Mouse (Mus musculus): ENCODE results near the gene Abhd16b. TPM values are rescaled to one million over a fixed set of nuclear protein-coding genes. Genes with fewer than 3 reads are reported as not detected.

The Abhd16b gene
- 0.06 TPM for polyA plus RNA-seq (2012; fragmentation: generic; extraction: Trizol)

DNA sequence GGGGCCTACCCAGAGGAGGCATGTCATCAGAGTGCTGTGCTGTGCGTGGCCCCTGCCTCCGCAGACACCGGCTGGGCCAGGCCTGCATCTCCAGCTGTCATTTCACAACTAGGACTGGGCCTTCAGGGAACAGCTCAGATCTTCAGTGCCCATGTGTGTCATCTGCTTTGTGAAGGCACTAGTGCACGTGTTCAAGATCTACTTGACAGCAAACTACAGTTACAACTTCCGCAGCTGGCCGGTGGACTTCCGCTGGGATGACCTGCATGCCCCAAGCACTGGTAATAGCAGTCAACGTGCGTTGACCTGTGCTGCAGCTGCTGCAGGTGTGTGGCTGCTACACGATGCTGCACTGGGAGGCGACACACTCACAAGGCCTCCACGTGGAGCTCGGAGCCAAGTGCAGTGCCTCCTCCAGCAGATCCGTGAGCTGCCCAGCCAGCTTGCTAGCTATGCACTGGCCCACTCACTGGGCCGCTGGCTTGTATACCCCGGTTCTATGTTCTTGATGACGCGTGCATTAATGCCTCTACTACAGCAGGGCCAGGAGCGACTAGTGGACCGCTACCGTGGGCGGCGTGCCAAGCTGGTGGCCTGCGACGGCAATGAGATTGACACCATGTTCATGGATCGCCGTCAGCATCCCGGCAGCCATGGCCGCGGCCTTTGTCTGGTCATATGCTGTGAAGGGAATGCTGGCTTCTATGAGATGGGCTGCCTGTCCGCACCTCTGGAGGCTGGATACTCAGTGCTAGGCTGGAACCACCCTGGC lies at the start of gene Abhd16b:
Abhd16b (plus strand) TSS at position 51 of the 772 bp plus-strand sequence.
- no peak within 1 kb of the TSS for H3K4me3 ChIP-seq
- no peak within 1 kb of the TSS for H3ac ChIP-seq (ENCODE audit: control insufficient read depth, insufficient read length)
- no peak for TF ChIP-seq TCF3 (IDR thresholded peaks at IDR 0.05; ENCODE audit: insufficient read length, low read depth)
- TF ChIP-seq E2F4 (IDR thresholded peaks at IDR 0.05; ENCODE audit: insufficient read depth): no peak
- TF ChIP-seq USF1 (IDR thresholded peaks at IDR 0.05; ENCODE audit: low read depth): no peak
- no peak for TF ChIP-seq REST (IDR thresholded peaks at IDR 0.05; ENCODE audit: insufficient read depth, insufficient read length)
- H3K4me2 ChIP-seq (ENCODE audit: low read depth): no peak within 1 kb of the TSS
- peaks cover 11% of the 10 kb centered on the region for H3K79me2 ChIP-seq (ENCODE audit: control insufficient read depth, insufficient read depth)
- no peaks in the 10 kb centered on the region for H3K27me3 ChIP-seq (ENCODE audit: control insufficient read depth, insufficient read depth, insufficient read length)
- H3K36me3 ChIP-seq (ENCODE audit: control insufficient read depth, insufficient read depth): no peaks in the 10 kb centered on the region

DNA sequence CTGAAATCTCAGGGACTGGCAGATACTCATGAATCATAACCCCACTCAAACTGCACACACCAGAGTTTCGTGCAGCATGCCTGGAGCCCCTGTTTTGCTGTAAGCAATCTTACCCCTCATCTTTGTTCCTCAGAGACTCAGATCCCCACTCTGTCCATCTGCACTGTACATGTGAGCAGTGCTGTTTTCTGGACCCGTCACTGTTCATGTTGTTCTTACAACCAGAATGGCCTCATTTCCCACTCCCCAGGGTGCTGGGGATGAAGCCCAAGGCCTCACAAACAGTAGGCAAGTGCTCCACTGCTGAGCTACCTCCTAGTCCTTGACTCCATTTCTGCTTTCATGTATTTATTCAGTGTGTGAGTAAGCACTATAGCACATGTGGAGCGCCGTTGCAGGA lies 40.8 kb upstream of the Abhd16b start:
- H3K27me3 ChIP-seq (ENCODE audit: control insufficient read depth, insufficient read depth, insufficient read length): peaks cover 9% of the 10 kb centered on the region
- no peaks in the 10 kb centered on the region for H3K36me3 ChIP-seq (ENCODE audit: control insufficient read depth, insufficient read depth)
- TF ChIP-seq POLR2A (IDR thresholded peaks at IDR 0.05; ENCODE audit: insufficient read length, low read depth): no peak
- TF ChIP-seq SRF (IDR thresholded peaks at IDR 0.05; ENCODE audit: control insufficient read depth, insufficient read length, low read depth): no peak
- no peak for TF ChIP-seq E2F4 (IDR thresholded peaks at IDR 0.05; ENCODE audit: insufficient read depth)
- no peak for TF ChIP-seq CEBPB (IDR thresholded peaks at IDR 0.05; ENCODE audit: insufficient read depth, poor library complexity, severe bottlenecking)
- TF ChIP-seq MAX (IDR thresholded peaks at IDR 0.05; ENCODE audit: low read depth): no peak
- TF ChIP-seq USF1 (IDR thresholded peaks at IDR 0.05; ENCODE audit: low read depth): no peak
- H3K4me3 ChIP-seq: no peak overlapping the region
- no peak overlapping the region for H3K4me2 ChIP-seq (ENCODE audit: low read depth)
- no peak overlapping the region for H3ac ChIP-seq (ENCODE audit: control insufficient read depth, insufficient read length)
- no peaks in the 10 kb centered on the region for H3K79me2 ChIP-seq (ENCODE audit: control insufficient read depth, insufficient read depth)

DNA sequence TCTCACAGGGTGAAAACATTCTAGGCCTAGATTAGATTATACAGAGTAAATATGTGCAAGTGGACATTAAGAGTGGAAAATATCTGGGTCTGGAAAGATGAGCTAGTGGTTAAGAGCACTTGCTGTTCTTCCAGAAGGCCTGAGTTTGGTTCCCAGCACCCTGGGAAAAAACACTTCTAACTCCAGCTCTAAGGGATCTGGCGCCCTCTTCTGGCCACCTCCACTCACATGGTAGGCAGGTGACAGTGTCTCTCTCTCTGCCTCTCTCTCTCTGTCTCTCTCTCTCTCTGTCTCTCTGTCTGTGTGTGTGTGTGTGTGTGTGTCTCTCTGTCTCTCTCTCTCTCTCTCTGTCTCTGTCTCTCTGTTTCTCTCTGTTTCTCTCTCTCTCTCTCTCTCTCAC lies 39.7 kb upstream of the Abhd16b start:
- Histone ChIP-seq H3K36me3 (ENCODE audit: control insufficient read depth, insufficient read depth) (no peaks in the 10 kb centered on the region), H3K27me3 (ENCODE audit: control insufficient read depth, insufficient read depth, insufficient read length) (peaks cover 15% of the 10 kb centered on the region), H3K4me3 (no peak overlapping the region), H3K4me2 (ENCODE audit: low read depth) (no peak overlapping the region), H3ac (ENCODE audit: control insufficient read depth, insufficient read length) (no peak overlapping the region), H3K79me2 (ENCODE audit: control insufficient read depth, insufficient read depth) (no peaks in the 10 kb centered on the region)
- TF ChIP-seq TCF3 (IDR thresholded peaks at IDR 0.05; ENCODE audit: insufficient read length, low read depth): no peak
- TF ChIP-seq SRF (IDR thresholded peaks at IDR 0.05; ENCODE audit: control insufficient read depth, insufficient read length, low read depth): no peak
- TF ChIP-seq POLR2A (IDR thresholded peaks at IDR 0.05; ENCODE audit: insufficient read length, low read depth): no peak
- TF ChIP-seq USF1 (IDR thresholded peaks at IDR 0.05; ENCODE audit: low read depth): no peak
- no peak for TF ChIP-seq POLR2AphosphoS2 (IDR thresholded peaks at IDR 0.05; ENCODE audit: insufficient read length, low read depth)
- TF ChIP-seq REST (IDR thresholded peaks at IDR 0.05; ENCODE audit: insufficient read depth, insufficient read length): no peak
- no peak for TF ChIP-seq MAX (IDR thresholded peaks at IDR 0.05; ENCODE audit: low read depth)
- TF ChIP-seq CEBPB (IDR thresholded peaks at IDR 0.05; ENCODE audit: insufficient read depth, poor library complexity, severe bottlenecking): no peak
- no peak for TF ChIP-seq TCF12 (IDR thresholded peaks at IDR 0.05; ENCODE audit: insufficient read depth, poor library complexity, severe bottlenecking)
- no peak for TF ChIP-seq MYOD1 (IDR thresholded peaks at IDR 0.05; ENCODE audit: control insufficient read depth in 1 of 3, insufficient read length in 2 of 3, low read depth in 2 of 3)

DNA sequence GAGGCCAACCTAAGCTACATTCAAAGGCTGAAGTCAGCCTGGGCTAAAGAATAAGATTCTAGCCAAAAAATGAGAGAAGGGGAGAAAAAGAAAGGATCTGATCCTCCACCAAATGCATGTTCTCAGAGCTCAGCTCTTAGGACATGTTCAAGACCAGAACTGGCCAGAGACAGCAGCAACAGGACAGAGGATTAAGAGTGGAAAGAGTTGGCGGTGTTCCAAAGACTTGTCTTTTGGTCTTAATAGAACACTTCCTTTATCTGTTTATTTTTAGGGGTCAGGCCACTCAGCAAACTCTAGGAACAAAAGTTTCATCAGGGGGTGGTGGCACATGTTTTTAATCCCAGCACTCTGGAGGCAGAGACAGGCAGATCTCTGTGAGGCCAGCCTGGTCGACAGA lies 37.1 kb upstream of the Abhd16b start:
- TF ChIP-seq TCF3 (IDR thresholded peaks at IDR 0.05; ENCODE audit: insufficient read length, low read depth) (no peak), POLR2AphosphoS2 (IDR thresholded peaks at IDR 0.05; ENCODE audit: insufficient read length, low read depth) (no peak), POLR2A (IDR thresholded peaks at IDR 0.05; ENCODE audit: insufficient read length, low read depth) (no peak), MYOG (IDR thresholded peaks at IDR 0.05; ENCODE audit: control insufficient read depth in 1 of 3, insufficient read depth in 1 of 3, insufficient read length in 2 of 3, low read depth in 2 of 3) (no peak), USF1 (IDR thresholded peaks at IDR 0.05; ENCODE audit: low read depth) (no peak), SRF (IDR thresholded peaks at IDR 0.05; ENCODE audit: control insufficient read depth, insufficient read length, low read depth) (no peak), MYOD1 (IDR thresholded peaks at IDR 0.05; ENCODE audit: control insufficient read depth in 1 of 3, insufficient read length in 2 of 3, low read depth in 2 of 3) (no peak), TCF12 (IDR thresholded peaks at IDR 0.05; ENCODE audit: insufficient read depth, poor library complexity, severe bottlenecking) (no peak), E2F4 (IDR thresholded peaks at IDR 0.05; ENCODE audit: insufficient read depth) (no peak)
- H3ac ChIP-seq (ENCODE audit: control insufficient read depth, insufficient read length): no peak overlapping the region

DNA sequence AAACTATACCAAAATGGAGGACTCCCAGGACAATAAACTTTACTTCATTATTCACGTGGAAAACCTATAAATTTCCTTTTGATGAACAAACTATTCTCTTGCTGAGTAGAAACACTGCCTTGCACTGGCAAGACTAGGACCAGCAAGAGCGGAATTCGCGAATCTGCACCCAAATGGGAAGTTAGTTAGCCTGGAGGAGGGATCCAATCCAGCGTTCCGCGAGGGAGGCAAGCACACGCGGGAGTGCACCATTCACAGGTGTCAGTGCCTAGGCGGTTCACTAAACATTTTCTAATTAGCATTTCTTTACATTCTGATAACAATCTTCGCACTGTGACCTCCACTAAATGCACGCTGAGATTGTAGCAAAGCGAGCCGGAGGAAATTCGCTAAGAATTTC lies 35.2 kb upstream of the Abhd16b start:
- Histone ChIP-seq H3K79me2 (ENCODE audit: control insufficient read depth, insufficient read depth) (no peaks in the 10 kb centered on the region), H3K27me3 (ENCODE audit: control insufficient read depth, insufficient read depth, insufficient read length) (peaks cover 33% of the 10 kb centered on the region), H3K36me3 (ENCODE audit: control insufficient read depth, insufficient read depth) (no peaks in the 10 kb centered on the region), H3ac (ENCODE audit: control insufficient read depth, insufficient read length) (no peak overlapping the region), H3K4me3 (no peak overlapping the region), H3K4me2 (ENCODE audit: low read depth) (peak overlapping the region; percentile 67)
- TF ChIP-seq POLR2A (IDR thresholded peaks at IDR 0.05; ENCODE audit: insufficient read length, low read depth) (no peak), TCF12 (IDR thresholded peaks at IDR 0.05; ENCODE audit: insufficient read depth, poor library complexity, severe bottlenecking) (no peak), MAX (IDR thresholded peaks at IDR 0.05; ENCODE audit: low read depth) (no peak)

More for the DNA sequence above, 37.1 kb upstream of the Abhd16b start:
- no peaks in the 10 kb centered on the region for H3K79me2 ChIP-seq (ENCODE audit: control insufficient read depth, insufficient read depth)
- no peak overlapping the region for H3K4me2 ChIP-seq (ENCODE audit: low read depth)
- peaks cover 23% of the 10 kb centered on the region for H3K27me3 ChIP-seq (ENCODE audit: control insufficient read depth, insufficient read depth, insufficient read length)
- no peak overlapping the region for H3K4me3 ChIP-seq
- H3K36me3 ChIP-seq (ENCODE audit: control insufficient read depth, insufficient read depth): no peaks in the 10 kb centered on the region

All from myocyte (in vitro differentiated cells).